Mouse (Mus musculus) cerebellum, postnatal 25 days (tissue): ENCODE data around the gene Adh5.
"Not testable (repeated sequence)": the region's sequence is repeated elsewhere in the genome, so short reads cannot be mapped to it uniquely, and the experiment has no call there.

Experiments
- DNase-seq, 2 experiments: peaks; one replicate each; pipeline ENCODE4 v3.0.0; 2021; ENCODE audit warnings: mixed read lengths in 2 of 2

Adh5 gene

DNA sequence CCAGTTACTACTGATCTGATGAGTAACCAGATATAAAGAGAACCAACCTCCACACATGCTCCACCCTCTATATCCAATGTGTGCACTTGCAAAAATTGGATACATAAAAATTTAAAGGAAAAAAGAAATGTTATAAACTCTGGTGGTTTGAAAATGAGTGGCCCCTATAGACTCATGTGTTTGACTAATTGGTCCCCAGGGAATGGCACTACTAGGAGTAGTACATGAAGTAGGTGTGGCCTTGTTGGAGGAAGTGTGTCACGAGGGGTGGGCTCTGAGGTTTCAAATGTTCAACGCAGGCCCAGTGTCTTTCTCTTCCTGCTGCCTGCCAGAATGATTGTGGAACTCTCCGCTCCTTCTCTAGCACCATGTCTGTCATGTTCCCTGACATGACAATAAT lies 18.9 kb downstream of the Adh5 start:
- no peak for DNase-seq

DNA sequence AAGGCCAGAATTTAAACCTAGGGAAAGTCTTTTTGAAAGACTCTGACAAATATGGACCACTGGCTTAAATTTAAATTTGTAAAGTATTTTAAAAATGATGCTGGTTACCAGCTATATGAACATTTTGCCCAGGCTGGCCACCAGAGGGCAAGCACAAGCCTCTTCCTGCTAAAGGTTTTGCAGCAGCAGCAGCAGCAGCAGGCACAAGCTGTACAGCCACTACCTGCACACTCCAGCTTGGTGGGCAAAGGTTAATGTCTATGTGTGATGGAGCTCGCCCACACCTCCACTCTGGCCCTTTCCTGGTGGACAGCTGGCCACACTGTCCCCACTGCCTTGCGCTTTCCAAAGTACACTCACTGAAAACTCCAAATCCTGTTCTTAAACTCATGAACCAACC lies 20.2 kb downstream of the Adh5 start:
- peak in 1 of 2 experiments; percentile 41 for DNase-seq

DNA sequence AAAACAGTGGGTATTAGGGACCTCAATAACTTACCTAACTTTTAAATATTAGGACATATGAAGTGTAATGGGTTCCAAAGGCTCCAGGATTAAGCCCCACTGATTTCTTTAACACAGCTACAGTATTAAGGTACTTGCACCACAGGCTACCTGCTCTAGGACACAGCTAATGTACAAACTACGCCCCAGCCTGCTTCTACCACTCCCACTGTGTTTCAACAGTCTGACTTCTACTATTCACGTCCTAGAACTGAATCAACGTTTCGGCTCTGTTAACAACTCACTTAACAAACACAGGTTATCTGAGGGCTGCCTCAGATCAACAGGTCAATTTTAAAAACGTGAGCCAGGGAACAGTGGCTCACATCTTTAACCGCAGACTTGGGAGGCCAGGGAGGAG lies 20.9 kb downstream of the Adh5 start:
- DNase-seq, result no peak

DNA sequence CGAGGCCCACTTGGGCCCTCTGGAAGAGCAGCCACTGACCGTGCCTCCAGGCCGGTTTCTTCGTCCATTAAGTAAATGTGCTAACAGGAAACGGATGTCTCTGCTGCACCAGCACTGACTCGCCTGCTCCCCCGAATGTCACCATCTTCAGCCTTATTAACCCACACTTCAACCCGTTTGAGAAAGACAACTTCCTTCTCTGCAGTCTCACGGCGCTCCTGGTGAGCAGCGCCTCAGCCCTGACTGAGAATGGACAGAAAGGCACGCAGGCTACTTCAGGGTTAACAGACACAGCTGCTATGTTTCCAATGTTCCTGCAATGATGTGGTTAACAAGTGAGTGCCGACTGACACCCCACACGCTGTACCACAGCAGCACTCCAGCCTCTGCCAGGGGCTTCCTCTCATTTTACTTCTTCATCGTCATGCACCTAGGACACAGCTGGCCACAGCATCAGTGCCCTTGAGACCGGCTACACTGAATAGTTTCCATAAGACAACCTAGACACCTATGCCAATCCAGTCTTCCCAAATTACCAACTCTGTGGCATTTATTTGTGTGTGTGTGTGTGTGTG lies 21.8 kb downstream of the Adh5 start:
- no peak for DNase-seq

DNA sequence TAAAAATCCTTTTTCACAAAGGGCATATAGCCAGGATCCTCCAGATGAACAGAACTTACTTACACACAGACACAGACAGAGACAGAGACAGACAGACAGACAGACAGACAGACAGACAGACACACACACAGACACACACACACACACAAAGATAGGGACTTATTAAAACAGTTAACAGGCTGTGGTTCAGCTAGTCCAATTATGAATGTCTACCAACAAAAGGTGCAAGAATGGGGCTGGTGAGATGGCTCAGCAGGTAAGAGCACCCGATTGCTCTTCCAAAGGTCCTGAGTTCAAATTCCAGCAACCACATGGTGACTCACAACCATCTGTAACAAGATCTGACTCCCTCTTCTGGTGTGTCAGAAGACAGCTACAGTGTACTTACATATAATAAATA lies 23.8 kb downstream of the Adh5 start:
- not testable (repeated sequence) for DNase-seq

DNA sequence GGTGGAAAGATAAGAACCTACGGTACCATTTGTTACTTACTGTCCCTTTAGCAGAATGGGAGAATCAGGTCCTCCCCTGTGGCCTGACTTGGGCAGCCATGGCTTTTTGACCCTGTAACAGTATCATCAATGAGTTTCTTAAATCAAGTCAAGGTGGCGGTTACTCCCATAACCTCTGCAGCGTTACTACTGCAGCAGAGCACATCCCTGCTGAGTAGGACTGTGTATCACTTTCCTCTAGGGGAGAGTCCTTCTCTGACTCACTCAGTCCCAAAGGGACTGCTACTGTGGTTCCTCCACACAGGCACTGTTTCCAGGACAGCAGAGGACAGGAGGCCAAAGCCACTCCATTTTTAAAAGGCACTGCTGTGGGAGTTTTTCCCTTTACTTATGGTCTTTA lies 28.2 kb downstream of the Adh5 start:
- DNase-seq, result no peak

DNA sequence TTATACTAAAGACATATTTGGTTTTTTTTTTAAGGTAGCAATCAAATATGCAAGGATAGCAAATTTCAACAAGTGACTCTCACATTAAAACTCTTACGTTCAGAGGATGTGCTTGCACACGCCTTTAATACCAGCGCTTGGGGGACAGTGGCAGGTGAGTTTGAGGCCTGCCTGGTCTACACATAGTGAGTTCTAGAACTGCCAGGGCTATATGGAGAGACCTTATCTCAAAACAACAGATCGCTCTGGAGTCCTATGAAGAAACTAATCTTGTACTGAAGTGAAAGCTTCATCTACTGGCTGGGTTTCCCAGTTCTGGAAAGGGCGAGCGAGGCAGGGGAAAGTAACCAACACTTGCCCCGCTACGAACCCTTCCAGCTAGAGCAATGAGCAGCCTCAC lies 36.6 kb downstream of the Adh5 start:
- no peak for DNase-seq

DNA sequence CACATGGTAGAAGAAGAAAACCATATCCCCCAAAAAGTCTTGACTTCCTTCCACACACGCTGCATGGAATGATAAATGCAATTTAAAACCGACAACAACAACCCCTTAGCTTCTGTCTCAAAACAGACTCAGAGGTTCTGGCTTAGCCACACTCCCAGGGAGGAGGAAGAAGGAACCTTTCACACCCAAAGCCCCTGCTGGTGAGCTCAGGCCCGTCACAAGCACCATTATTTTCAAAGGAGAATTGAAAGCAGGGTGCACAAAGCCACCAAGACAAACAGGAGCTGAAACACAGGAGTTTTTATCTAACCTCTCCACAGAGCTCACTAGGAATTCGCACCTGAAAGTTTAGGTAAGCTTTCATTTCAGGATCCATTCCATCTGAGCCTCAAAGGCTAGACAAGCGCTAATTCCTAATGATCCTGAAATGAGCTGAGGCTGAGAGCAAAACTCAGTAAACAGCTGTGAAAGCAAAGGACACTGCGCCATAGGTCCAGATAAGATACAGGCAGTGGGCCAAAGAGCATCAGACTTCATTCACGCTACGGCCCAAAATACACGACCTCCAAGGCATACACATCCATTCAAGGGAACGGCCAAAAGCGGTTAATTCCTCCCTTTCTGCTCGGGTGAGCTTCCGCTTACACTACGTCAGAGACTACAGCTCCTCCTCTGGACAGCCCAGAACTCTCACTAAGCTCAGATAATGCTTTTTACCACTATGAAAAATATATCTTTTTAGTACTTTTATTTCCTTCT lies 38.8 kb downstream of the Adh5 start:
- DNase-seq, result no peak

DNA sequence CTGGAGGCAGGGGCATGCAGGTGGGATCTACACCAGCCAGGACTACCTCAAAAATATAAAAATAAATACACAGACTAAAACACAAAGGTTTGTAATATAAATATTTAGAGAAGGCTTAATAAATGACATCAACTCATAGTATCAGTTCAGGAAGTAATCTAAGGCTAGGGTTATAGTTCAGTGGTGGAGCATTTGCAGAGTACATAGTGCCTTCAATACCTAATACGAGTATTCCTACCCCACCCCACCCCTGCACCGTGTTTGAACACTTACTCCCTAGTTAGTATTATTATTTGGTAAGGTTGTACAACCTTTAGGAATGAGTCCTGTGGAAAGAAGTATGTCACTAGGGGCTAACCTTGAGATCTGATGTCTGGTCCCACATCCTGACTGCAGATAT lies 40.3 kb downstream of the Adh5 start:
- no peak for DNase-seq

DNA sequence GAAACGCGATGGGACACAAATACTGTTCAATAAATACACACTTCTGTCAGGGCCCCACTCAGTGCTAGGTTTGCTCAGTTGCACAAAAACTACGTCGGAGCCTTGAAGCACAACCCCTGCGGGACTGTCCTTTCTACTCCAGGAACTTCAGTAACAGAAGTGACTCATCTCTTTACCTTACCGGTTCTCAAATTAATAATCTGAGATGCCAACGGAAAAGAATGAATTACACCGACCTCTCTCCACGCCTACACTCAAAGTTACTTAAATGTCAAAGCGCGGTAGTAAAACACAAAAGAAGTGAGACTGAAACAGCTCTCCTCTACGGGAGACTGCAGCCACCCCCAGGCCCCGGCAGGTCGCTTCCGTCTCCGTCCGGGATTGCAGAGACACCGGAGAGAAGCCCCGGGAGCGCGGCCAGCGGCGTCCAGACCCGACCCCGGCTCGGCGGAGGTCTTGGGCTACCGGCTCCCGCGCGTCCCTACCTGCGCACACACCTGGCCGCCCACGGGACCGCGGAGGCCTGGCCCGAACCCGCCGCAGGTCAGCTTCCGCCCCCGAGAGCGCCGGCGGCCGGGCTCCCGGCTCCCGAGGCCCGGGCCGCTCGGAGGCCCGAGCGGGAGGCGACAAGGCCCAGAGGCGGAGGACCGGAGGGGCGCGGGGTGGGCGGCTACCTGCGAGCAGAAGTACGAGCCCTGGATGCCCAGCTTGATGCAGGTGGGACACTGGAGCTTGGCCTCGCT lies 45.9 kb downstream of the Adh5 start:
- DNase-seq, result peak in 1 of 2 experiments; percentile 15

DNA sequence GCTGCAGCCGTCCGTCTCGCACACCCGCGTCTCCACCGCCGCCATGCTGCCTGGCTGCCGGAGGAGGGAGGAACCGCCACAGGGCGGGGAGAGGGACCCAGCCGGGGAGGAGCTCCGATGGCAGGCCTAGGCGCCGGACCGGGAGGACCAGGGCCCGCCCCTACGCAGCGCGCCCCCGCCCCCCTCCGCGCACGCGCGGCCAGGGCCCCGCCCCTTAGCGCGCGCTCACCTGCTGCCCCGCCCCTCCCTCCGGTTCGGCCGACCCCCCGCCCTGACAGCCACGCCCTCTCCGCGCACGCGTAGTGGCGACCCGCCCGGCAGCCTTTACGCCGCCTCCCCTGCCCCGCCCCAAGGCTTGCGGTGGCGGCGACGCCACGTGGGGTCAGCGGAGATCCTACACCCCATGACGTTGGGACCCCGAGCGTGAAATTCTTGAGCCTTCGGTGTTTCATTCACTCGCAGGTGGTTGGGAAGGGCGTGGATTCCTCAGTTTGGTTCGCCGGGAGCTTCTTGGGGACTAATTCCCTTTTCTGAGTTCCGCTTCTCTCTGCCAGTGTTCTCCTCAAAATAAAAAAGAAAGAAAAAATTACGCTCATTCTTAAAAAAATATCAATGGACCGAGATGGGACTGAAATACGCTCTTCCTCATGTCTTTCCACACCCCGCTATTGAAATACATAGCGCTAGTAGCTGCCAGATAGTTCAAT lies 46.6 kb downstream of the Adh5 start, which contains the start of gene Metap1:
Gene Metap1 (minus strand): TSS at position 189 of the 707 bp plus-strand sequence.
- DNase-seq, result peak; percentile 97 to 99

DNA sequence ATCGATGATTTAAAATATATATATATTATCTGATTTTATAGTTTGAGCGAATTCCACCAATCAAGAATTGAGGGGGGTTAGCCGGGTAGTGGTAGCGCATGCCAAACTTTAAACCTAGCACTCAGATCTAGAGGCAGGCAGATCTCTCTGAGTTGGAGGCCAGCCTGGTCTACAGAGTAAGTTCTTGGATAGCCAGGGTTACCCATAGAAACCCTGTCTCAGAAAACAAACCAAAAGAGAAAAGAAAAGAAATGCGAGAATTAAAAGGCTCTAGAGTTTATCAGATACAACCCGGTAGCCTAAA lies 47.1 kb downstream of the Adh5 start:
- no peak for DNase-seq

DNA sequence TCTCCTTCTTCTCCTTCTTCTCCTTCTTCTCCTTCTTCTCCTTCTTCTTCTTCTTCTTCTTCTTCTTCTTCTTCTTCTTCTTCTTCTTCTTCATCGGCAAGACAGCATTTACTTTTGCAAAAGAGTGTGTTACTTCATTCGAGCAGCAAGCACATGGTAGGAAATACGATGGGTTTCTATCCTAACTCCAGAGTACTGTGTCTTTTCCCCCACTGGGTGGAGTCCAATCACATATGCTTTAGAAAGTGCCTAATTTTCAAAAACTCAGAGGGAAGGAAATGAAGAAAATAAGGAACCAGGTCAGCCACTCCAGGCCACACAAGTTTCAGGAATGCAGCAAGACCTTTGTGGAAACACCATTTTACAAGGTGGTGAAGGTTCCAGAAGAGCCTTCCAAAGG lies 50.8 kb downstream of the Adh5 start:
- no peak for DNase-seq

DNA sequence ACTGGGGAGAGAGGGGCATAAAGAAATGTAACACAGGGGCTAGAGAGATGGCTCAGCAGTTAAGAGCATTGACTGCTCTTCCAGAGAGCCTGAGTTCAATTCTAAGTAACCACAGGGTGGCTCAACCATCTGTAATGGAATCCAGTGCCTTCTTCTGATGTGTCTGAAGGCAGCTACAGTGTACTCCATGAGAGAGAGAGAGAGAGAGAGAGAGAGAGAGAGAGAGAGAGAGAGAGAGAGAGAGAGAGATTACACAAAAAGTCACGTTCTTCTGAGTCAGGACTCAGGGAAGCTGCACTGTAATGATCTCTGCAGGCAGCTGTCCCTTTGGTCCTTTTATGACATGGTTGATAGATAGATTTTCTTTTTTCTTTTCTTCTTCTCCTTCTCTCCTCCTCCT lies 51.7 kb downstream of the Adh5 start:
- DNase-seq, result no peak

DNA sequence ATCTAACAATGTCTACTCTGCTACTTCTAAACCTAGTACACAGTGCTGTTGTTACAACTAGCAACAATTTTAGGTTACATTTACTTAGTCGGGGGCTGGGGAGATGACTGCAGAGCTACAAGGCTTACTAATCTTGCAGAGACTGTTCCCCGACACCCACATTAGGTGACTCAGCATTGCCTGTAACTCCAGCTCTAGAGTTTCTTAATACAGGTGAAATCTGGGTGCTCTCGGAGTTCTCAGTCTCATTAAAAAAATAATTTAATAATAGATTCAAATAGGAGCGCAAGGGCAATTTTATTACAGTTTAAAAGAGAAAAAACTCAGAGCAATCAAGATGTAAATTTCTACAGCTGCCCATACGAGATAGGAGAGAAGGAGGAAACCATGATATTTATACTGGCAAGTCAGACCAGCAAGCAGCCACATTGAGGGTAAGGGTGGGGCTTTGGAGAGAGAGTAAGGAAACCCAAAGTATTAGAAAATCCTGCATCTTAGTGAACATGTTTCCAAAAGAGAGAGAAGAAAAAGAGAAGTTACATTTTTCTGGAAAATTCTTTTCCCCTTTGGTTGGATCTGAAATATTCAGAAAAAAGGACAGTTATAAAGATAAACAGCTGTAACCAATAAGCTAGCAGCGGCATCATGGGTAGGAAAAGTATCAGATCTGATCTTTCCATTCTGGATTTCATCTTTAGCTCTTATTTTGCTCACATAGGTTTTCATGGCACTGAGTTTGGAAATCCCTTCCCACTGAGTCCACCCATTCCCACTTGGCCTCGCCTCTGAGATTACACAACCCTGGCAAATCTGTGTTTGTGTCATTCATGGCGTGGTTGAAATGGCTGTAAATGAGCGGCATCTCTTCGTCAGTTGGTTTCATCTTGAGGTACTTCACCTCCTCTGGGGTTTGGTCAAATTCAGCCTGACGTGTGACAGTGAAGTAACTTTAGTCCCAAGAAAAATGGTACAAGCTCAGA lies 52.6 kb downstream of the Adh5 start:
- no peak for DNase-seq

DNA sequence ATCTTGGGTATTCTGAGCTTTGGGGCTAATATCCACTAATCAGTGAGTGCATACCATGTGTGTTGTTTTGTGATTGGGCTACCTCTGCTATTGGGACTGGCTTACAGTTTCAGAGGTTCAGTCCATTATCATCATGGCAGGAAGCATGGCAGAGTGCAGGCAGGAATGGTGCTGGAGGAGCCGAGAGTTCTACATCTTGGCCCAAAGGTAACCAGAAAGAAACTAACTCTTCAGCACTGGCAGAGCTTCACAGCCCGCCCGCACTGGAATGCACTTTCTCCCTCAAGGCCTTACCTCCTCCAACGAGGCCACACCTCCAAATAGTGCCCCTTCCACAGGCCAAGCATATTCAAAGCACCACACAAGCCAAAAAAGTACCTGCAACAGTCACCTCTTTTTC lies 55.8 kb downstream of the Adh5 start:
- DNase-seq, result no peak

DNA sequence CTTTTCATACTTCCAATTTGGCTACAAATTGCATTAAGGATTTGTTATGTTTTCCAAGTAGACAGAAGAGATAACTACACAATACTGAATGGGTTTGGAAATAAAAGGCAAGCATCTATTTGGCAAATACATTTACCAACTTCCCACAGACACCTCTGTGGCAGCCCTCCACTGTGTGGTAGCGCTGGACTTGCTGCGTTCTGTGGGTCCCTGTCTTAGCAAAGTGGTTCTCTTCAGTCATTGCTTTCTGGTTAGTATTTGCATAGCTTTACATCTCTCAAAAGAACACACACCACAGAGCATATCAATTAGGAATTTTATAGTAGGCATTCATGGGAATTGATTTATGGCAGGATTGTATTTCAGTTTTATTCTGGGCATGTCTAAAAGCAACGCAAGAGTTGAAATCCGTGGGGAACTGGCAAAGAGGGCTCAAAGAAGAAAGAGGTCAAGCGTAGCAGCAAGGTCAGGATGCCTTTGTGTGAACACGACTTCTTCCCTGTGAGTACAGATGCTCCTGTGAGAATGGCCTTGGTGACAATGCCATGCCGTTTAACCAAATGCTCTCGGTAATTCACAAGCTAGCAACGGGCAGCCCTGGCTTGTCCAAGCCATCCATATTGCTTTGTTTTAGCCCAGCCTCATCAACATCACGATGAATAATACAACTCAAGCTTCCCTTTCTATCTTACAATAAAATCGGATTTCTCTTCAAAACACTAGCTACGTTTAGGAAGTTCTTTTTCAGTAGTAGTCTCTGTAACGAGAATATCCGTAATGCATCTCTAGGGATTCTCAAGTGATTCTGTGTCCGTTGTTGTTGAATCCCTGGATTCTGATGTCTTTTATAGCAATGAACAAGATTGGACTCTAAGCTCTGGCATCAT lies 57.2 kb downstream of the Adh5 start:
- no peak for DNase-seq

DNA sequence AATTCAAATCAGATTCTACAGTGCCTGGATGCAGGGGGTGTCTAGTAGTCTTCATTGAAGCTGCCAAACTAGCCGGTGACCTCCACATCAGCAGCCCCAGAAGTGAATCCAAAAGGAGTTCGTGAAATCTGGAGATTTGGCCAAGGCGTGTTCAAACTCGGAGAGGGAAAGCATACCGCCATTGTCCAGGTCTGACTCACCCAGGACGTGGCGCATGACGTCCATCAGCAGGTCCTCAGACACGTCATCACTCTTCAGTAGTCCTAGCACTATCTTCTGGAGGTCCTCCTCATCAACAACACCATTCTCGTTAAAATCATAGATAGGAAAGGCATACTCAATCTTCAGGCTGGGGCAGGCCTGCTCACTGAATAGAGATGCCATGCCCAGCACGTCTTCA lies 60.9 kb downstream of the Adh5 start:
- DNase-seq, result no peak
